Mouse (Mus musculus): ENCODE measurements at regions not wholly inside any gene's neighbourhood (a gene's known extent, or its start where the extent isn't known, plus 50 kb on each side); places are given as distances from the start of the nearest gene placed in this dataset.

DNA sequence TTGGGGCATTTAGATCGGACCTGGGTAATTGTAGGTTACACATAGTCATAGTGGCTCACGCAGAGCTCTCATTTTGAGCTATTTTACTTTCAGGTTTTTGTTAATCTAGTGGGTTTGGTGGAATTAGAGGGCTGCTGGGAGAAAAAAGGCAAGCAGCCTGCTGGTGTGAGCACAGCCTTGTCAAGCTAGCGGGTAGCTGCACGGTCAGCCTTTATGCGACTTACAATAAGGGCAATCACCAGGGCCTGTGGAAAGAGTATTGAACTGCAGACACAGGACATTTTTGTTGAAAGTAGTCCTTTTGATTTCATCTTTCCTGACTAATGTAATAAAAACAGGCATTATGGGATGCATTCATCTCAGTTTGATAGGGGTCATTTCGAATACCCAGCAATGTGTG is 750.8 kb upstream of the Car8 start:
- no peak for TF ChIP-seq CTCF (IDR thresholded peaks at IDR 0.05; ENCODE audit: low read depth)
- no peak for TF ChIP-seq EP300 (IDR thresholded peaks at IDR 0.05; ENCODE audit: low read depth)
